Mouse (Mus musculus): Measurements from ENCODE around the gene Abca17.

Abca17 gene

GRCm38 (mm10) chr17:24344672-24345071, 6.2 kb downstream of the Abca17 start:
- DNase-seq (ENCODE audit: low spot score) = no peak

DNA sequence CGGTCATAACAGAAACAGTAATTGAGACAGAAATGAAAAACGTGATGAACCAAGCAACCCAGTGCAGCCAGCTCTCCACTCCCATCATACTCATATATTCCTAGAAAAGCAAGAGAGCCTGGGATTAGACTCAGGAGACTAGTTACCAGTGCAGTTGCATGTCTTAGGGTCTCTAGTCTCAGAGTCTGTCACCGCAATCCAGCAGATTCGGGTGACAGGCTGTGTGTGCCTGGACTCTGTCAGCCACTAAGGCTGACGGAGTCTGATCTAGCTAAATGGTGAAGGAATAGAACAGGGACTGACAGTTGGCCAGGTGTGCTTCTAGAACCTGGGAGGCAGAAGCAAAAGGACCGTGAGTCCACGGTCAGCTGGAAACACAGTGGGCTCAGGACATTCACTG, 23.2 kb downstream of the Abca17 start:
- no peak for DNase-seq (ENCODE audit: low spot score)

GRCm38 (mm10) chr17:24325051-24325450, 25.8 kb downstream of the Abca17 start:
- DNase-seq (ENCODE audit: low spot score) = no peak

GRCm38 (mm10) chr17:24320826-24321225, 30.0 kb downstream of the Abca17 start:
- no peak for DNase-seq (ENCODE audit: low spot score)

DNA sequence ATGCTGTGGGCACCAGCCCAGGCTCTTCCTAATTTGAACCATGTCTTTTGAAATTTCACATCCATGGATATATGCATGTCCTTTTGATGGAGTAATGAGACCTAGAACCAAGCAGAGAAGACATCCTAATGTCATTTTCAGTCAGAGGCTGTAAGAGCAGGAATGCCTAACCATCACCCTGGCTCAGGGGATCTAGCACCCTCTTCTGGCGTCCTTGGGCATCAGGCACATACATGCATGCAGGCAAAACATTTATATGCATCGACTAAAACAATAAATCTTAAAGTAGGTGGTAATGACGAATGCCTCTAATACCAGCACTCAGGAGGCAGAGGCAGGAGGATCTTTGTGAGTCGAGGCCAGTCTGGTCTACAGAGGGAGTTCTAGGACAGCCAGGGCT, 43.4 kb downstream of the Abca17 start:
- no peak for DNase-seq (ENCODE audit: low spot score)

DNA sequence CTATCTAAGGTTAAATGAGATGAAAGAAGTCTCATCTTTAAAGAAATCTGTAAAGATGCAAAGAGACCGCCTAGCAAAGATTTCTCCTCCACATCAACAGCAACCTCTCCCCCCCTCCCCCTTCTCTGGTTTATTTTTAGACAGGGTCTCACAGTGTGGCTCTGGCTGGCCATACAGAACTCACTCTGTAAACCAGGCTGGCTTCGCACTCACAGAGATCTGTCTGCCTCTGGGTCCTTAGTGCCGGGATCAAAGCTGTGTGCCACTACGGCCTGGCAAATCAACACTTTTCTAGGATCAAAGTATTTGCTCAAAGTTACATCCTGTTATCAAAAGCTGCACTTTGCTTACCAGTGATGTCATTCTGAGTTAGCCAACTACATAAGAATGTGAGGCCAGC, 50.2 kb downstream of the Abca17 start:
- no peak for DNase-seq (ENCODE audit: low spot score)

- no peak for DNase-seq (ENCODE audit: low spot score)
These were observed 61.5 kb downstream of the Abca17 start for GRCm38 (mm10) chr17:24289338-24289737.

- no peak for DNase-seq (ENCODE audit: low spot score)
These were observed 62.4 kb downstream of the Abca17 start for GRCm38 (mm10) chr17:24288477-24288876.

DNA sequence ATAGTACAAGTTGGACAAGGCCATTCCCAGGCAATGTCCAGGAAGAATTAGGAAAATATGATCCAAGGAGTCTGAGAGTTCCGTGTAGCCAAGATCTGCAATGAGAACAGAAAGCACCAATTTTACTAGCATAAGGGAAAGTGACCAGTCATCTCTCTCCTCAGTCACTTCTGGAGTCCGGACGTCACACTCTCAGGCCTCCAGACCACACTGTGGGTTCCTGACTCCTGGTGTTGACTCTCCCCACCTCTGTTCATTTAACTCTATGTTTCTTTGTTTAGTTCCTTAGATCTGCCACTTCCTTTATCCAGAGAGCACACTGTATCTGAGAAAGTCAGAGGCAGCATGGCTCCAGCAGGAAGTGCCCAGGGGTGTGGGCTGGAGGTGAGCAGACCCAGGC, 65.2 kb downstream of the Abca17 start:
- DNase-seq (ENCODE audit: low spot score) = no peak

DNA sequence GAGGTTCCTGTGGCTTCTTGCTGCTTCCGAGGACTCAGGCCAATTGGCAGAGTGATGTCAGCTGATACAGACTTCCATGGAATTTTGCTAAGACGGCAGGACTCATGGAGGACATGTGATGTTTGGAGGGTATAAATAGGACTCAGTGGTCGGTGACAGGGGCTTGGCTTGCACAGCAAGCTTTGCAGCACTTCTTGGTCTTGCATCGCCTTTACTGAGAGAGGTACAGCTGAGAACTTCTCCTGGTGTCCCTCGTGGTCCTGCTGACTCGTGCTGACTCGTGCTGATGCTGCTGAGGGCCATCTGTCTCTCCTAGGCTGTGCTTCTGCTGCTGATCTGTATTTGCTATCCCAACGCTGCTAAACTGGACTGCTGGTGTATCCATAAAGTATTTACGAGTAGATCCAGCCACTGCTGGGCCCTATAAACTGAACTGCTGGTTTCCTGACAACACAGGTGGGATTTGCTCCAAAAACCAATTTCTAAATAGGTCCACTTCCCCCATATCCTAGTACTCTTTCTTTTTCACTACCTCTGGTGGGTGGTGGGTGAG, 67.5 kb downstream of the Abca17 start:
- no peak for DNase-seq (ENCODE audit: low spot score)

- no peak for DNase-seq (ENCODE audit: low spot score)
These were observed 68.2 kb downstream of the Abca17 start for GRCm38 (mm10) chr17:24282637-24283036.

DNA sequence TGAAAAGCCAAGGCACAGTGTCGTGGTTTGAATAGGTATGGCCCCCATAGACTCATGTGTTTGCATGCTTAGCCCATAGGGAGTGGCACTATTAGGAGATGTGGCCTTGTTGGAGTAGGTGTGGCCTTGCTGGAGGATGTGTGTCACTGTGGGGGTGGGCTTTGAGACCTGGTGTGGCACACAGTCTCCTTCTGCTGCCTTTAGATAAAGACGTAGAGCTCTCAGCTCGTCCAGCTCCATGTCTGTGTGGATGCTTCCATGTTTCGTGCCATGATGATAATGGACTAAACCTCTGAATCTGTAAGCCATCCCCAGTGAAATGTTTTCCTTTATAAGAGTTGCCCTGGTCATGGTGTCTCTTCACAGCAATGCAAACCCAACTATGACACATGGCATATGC, 71.0 kb downstream of the Abca17 start:
- DNase-seq (ENCODE audit: low spot score) = no peak

DNA sequence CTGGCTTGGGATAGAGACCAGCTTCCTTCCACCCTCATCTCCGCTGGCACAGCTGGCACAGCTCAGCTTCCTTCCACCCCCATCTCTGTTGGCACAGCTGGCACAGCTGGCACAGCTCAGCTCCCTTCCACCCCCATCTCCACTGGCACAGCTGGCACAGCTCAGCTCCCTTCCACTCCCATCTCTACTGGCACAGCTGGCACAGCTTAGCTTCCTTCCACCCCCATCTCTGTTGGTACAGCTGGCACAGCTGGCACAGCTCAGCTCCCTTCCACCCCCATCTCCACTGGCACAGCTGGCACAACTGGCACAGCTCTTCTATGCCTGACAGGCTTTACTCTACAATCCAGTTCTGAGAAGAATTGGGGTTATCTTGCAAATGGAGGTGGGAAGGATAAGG, 83.7 kb downstream of the Abca17 start:
- no peak for DNase-seq (ENCODE audit: low spot score)

DNA sequence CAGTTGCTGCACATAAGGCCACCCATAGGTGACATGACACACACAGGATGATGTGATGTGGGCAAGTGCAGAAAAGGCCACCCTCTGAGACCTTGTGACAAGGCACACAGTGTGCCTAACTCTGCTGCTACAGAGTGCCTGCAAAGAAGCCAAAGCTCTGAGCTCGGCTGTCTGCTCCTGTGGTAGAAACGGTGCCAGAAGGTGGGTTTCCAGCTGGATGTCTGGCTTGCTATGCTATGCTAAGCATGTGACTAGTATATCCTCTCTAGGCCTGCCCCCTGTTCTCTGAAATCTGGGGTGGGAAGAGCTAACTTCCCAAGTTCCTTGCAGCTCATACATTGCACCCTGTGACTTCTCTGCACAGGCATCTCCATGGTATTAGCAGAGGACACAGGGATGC, 86.1 kb downstream of the Abca17 start:
- no peak for DNase-seq (ENCODE audit: low spot score)

GRCm38 (mm10) chr17:24260516-24260915, 90.4 kb downstream of the Abca17 start:
- DNase-seq (ENCODE audit: low spot score) = no peak

GRCm38 (mm10) chr17:24259702-24260101, 91.2 kb downstream of the Abca17 start:
- DNase-seq (ENCODE audit: low spot score) = no peak

- DNase-seq (ENCODE audit: low spot score) = no peak
These were observed 91.9 kb downstream of the Abca17 start for GRCm38 (mm10) chr17:24258981-24259380.

DNA sequence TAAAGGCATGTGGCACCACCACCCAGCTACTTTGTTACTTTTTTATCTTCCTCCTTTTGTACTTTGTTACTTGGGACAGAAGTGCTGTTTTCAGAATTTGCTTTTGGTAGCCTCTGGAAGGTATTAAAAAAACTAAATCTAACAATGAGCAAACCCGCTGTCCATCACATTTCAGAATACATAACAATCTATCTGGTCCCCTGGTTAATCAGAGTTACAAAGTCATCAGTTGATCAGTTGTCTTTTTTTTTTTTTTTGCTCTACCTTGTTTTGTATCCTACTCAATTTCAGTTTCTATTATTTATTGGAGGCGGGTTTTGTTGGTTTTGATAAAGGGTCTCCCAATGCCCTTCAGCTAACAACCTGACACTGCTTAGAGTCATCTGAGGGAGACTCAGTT, 98.5 kb downstream of the Abca17 start:
- DNase-seq (ENCODE audit: low spot score) = no peak

- DNase-seq (ENCODE audit: low spot score) = peak; percentile 98
These were observed 99.4 kb downstream of the Abca17 start, which contains the start of gene Ccnf for GRCm38 (mm10) chr17:24251320-24252069. Gene Ccnf, minus strand, starts transcription at chr17:24251484.

GRCm38 (mm10) chr17:24250988-24251319, 99.9 kb downstream of the Abca17 start:
- DNase-seq (ENCODE audit: low spot score) = no peak

GRCm38 (mm10) chr17:24248641-24249040, 102.2 kb downstream of the Abca17 start:
- no peak for DNase-seq (ENCODE audit: low spot score)

DNA sequence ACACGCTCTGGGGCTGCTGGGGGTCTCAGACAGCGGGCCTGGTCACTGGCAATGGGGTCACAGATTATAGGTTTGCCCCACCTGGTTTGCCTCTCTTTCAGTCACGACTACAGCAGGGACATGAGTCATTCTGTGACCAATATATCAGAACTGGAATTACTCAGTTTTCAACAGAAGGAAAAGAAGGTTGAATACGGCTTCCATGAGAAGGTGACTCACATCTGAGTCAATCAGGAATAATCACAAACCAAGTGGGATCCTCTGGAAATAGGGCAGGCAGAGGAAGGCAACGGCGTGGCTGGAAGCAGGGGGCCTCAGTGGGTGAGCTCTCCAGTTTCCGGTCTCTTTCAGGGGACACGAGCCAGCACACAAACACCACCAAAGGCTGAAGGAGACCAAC, 106.8 kb downstream of the Abca17 start:
- no peak for DNase-seq (ENCODE audit: low spot score)

- DNase-seq (ENCODE audit: low spot score) = no peak
These were observed 107.4 kb downstream of the Abca17 start for GRCm38 (mm10) chr17:24243311-24243969.

DNA sequence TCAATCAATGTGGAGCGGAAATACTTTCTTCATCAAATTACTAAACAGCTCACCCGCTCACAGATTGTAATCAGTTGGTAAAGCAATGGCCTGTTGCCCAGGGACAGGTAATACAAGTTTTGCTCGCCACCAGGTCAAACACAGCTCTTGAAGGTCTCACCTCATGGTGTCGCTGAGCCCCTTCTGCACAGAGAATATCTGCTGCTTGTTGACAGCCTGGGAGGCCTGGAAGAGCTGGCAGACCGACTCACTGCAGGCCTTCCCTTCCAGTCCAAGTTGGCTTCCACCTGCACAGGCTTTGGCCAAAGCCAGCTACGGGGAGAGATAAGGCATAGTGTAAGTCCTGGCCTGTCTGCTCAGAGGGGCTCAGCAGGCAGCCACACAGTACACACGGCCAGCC, 113.9 kb downstream of the Abca17 start:
- no peak for DNase-seq (ENCODE audit: low spot score)
